Mouse (Mus musculus): Measurements from ENCODE around the gene Myh6. TPM values are rescaled to one million over a fixed set of nuclear protein-coding genes. Genes with fewer than 3 reads are reported as not detected.

Myh6 gene
- polyA plus RNA-seq, 1 experiment from 2014 or later, result 2,306 TPM

- under 1% methylated on average over 38 of the region's 38 CpGs for WGBS (ENCODE audit: insufficient replicate concordance)
- peak; percentile 98 for ATAC-seq (replicated peaks; ENCODE audit: insufficient number of reproducible peaks, low FRiP score, low TSS enrichment)
- H3K4me1 ChIP-seq (ENCODE audit: control insufficient read depth, insufficient read depth, low read length), result peaks cover 26% of the 10 kb centered on the region
- H3K36me3 ChIP-seq (ENCODE audit: control insufficient read depth, insufficient read depth, low read length), result peaks cover 18% of the 10 kb centered on the region
- H3K27me3 ChIP-seq (ENCODE audit: control insufficient read depth, insufficient read depth, low read length), result no peaks in the 10 kb centered on the region
- H3K27ac ChIP-seq (ENCODE audit: low read depth, low read length), result peak overlapping the region; percentile 97
- H3K4me3 ChIP-seq (ENCODE audit: low read depth, low read length), result peak overlapping the region; percentile 96
- peak overlapping the region; percentile 79 for H3K4me2 ChIP-seq
- no peaks in the 10 kb centered on the region for H3K9me3 ChIP-seq (replicated peaks; ENCODE audit: control insufficient read depth, low read length)
- H3K9ac ChIP-seq (ENCODE audit: low read depth, low read length), result peak overlapping the region; percentile 100
Observed at GRCm38 (mm10) chr14:54893651-54894181, 73.0 kb downstream of the Myh6 start.

DNA sequence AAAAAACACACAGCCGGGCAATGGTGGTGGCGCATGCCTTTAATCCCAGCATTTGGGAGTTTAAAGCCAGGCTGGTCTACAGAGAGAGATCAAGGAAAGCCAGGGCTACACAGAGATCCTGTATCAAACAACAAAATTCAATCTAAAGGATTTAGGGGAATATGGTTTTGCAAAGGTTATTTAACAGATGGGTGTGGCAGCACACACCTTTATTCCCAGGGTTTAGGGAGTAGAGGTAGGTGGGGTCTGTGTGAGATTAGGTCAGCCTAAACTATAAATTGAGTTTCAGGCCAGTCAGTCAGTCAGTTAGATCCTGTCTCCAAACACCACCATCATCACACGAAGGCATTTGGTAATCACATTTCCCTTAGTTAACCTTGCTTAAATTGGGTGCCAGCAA is 74.5 kb downstream of the Myh6 start, which contains the start of gene Pabpn1:
Gene Pabpn1 (plus strand): TSS at position 301 of the 400 bp plus-strand sequence.
- no peak for ATAC-seq (replicated peaks; ENCODE audit: insufficient number of reproducible peaks, low FRiP score, low TSS enrichment)
- peaks cover 11% of the 10 kb centered on the region for H3K36me3 ChIP-seq (ENCODE audit: control insufficient read depth, insufficient read depth, low read length)
- H3K27me3 ChIP-seq (ENCODE audit: control insufficient read depth, insufficient read depth, low read length), result no peaks in the 10 kb centered on the region
- H3K9ac ChIP-seq (ENCODE audit: low read depth, low read length), result peak within 1 kb of the TSS; percentile 62
- WGBS (ENCODE audit: insufficient replicate concordance), result 97% methylated on average over 3 of the region's 3 CpGs
- H3K4me3 ChIP-seq (ENCODE audit: low read depth, low read length), result peak within 1 kb of the TSS; percentile 96
- no peaks in the 10 kb centered on the region for H3K9me3 ChIP-seq (replicated peaks; ENCODE audit: control insufficient read depth, low read length)
- peak within 1 kb of the TSS; percentile 83 for H3K27ac ChIP-seq (ENCODE audit: low read depth, low read length)
- H3K4me2 ChIP-seq, result peak within 1 kb of the TSS; percentile 77
- H3K4me1 ChIP-seq (ENCODE audit: control insufficient read depth, insufficient read depth, low read length), result peaks cover 21% of the 10 kb centered on the region

MicroRNAs within 50 kb of the gene (microRNA counts, 519-probe panel; counts per million panel counts)
- microRNA mmu-miR-208a, result 7,850 counts per million, percentile 96 among the panel's probes with 10 or more counts
- 8,216 counts per million, percentile 100 among the panel's probes with 10 or more counts for microRNA mmu-miR-208b

Small RNA genes lying within 50 kb of the gene (microRNA-seq; reads per million reads assigned to microRNA genes)
- gene Mir208a (ENCODE audit: borderline number of aligned reads), result 12,836 reads per million, percentile 97 among the genes with 10 or more reads in this experiment
- 58,129 reads per million, percentile 99 among the genes with 10 or more reads in this experiment for gene Mir208b (ENCODE audit: borderline number of aligned reads)

Other genes starting within 250 kb of the Myh6 start
- 4.8 and 5.6 TPM in 2 replicates for gene Slc7a8, start 185.0 kb downstream of the Myh6 start, polyA plus RNA-seq (2014; fragmentation: Nextera tagmentation; extraction: Ambion mirVana)
- not detected in 2 replicates for gene Rnf212b, start 152.8 kb downstream of the Myh6 start, polyA plus RNA-seq (2014; fragmentation: Nextera tagmentation; extraction: Ambion mirVana)
- 6.5 and 6.7 TPM in 2 replicates for gene Homez, start 96.0 kb downstream of the Myh6 start, polyA plus RNA-seq (2014; fragmentation: Nextera tagmentation; extraction: Ambion mirVana)
- 0.94 and 1.8 TPM in 2 replicates for gene Ppp1r3e, start 89.4 kb downstream of the Myh6 start, polyA plus RNA-seq (2014; fragmentation: Nextera tagmentation; extraction: Ambion mirVana)
- gene Bcl2l2, start 83.5 kb downstream of the Myh6 start, polyA plus RNA-seq (2014; fragmentation: Nextera tagmentation; extraction: Ambion mirVana), result 3.3 TPM in 2 replicates
- gene Gm20521, start 83.5 kb downstream of the Myh6 start, polyA plus RNA-seq (2014; fragmentation: Nextera tagmentation; extraction: Ambion mirVana), result 0.31 TPM in 1 of 2 replicates, not detected in the other
- 89.5 and 99.0 TPM in 2 replicates for gene Pabpn1, start 74.4 kb downstream of the Myh6 start, polyA plus RNA-seq (2014; fragmentation: Nextera tagmentation; extraction: Ambion mirVana)
- gene Slc22a17, start 53.8 kb downstream of the Myh6 start, polyA plus RNA-seq (2014; fragmentation: Nextera tagmentation; extraction: Ambion mirVana), result 26.0 and 28.7 TPM in 2 replicates
- 11.0 and 12.7 TPM in 2 replicates for gene Efs, start 40.8 kb downstream of the Myh6 start, polyA plus RNA-seq (2014; fragmentation: Nextera tagmentation; extraction: Ambion mirVana)
- not detected in 2 replicates for gene Il25, start 34.2 kb downstream of the Myh6 start, polyA plus RNA-seq (2014; fragmentation: Nextera tagmentation; extraction: Ambion mirVana)
- gene Cmtm5, start 30.7 kb downstream of the Myh6 start, polyA plus RNA-seq (2014; fragmentation: Nextera tagmentation; extraction: Ambion mirVana), result 0.49 and 0.90 TPM in 2 replicates
- gene Gm17428, start 10.0 kb upstream of the Myh6 start, polyA plus RNA-seq (2014; fragmentation: Nextera tagmentation; extraction: Ambion mirVana), result not detected in 2 replicates
- 3,446 and 4,122 TPM in 2 replicates for gene Myh7, start 27.7 kb upstream of the Myh6 start, polyA plus RNA-seq (2014; fragmentation: Nextera tagmentation; extraction: Ambion mirVana)
- 60.3 and 62.1 TPM in 2 replicates for gene Ngdn, start 48.5 kb upstream of the Myh6 start, polyA plus RNA-seq (2014; fragmentation: Nextera tagmentation; extraction: Ambion mirVana)
- 2.9 and 3.1 TPM in 2 replicates for gene Zfhx2, start 125.4 kb upstream of the Myh6 start, polyA plus RNA-seq (2014; fragmentation: Nextera tagmentation; extraction: Ambion mirVana)
- 12.4 and 15.1 TPM in 2 replicates for gene Thtpa, start 127.9 kb upstream of the Myh6 start, polyA plus RNA-seq (2014; fragmentation: Nextera tagmentation; extraction: Ambion mirVana)
- 9.1 and 11.4 TPM in 2 replicates for gene Ap1g2, start 139.7 kb upstream of the Myh6 start, polyA plus RNA-seq (2014; fragmentation: Nextera tagmentation; extraction: Ambion mirVana)
- 0.31 and 0.59 TPM in 2 replicates for gene Jph4, start 150.0 kb upstream of the Myh6 start, polyA plus RNA-seq (2014; fragmentation: Nextera tagmentation; extraction: Ambion mirVana)

Data from heart, embryonic 11.5 days (tissue).